Mouse (Mus musculus): ENCODE data around the gene Map4k2. TPM values are rescaled to one million over a fixed set of nuclear protein-coding genes. Genes with fewer than 3 reads are reported as not detected.

Gene Map4k2
- polyA plus RNA-seq, 1 experiment from 2014 or later = 5.2 TPM

- Histone ChIP-seq H3K4me1 (replicated peaks; ENCODE audit: control insufficient read depth, insufficient read depth) (no peaks in the 10 kb centered on the region), H3K4me3 (ENCODE audit: low read depth, low read length) (no peak overlapping the region), H3K4me2 (replicated peaks; ENCODE audit: low read depth) (no peak overlapping the region), H3K27ac (replicated peaks) (peak overlapping the region; percentile 36), H3K9me3 (ENCODE audit: control insufficient read depth, low read length) (no peaks in the 10 kb centered on the region), H3K9ac (ENCODE audit: low read length) (no peak overlapping the region), H3K36me3 (ENCODE audit: control insufficient read depth, insufficient read depth, low read length) (no peaks in the 10 kb centered on the region), H3K27me3 (ENCODE audit: control insufficient read depth, insufficient read depth, low read length) (no peaks in the 10 kb centered on the region)
- peak; percentile 53 for ATAC-seq (ENCODE audit: low FRiP score, low TSS enrichment)
- 19% methylated on average over 5 of the region's 5 CpGs for WGBS
- TF ChIP-seq EP300 (optimal IDR thresholded peaks at IDR 0.05) (no peak), CTCF (IDR thresholded peaks at IDR 0.05; ENCODE audit: low read depth) (peak; percentile 99)
- DNase-seq (ENCODE audit: low spot score) = peak; percentile 95
Measured at GRCm38 (mm10) chr19:6304787-6305516, 36.0 kb upstream of the Map4k2 start.

- Histone ChIP-seq H3K9ac (ENCODE audit: low read length) (peak overlapping the region; percentile 80), H3K27ac (replicated peaks) (peak overlapping the region; percentile 86), H3K36me3 (ENCODE audit: control insufficient read depth, insufficient read depth, low read length) (peaks cover 4% of the 10 kb centered on the region; the same call in 1 of the 2 replicates), H3K4me2 (replicated peaks; ENCODE audit: low read depth) (peak overlapping the region; percentile 53), H3K27me3 (ENCODE audit: control insufficient read depth, insufficient read depth, low read length) (no peaks in the 10 kb centered on the region), H3K9me3 (ENCODE audit: control insufficient read depth, low read length) (no peaks in the 10 kb centered on the region), H3K4me1 (replicated peaks; ENCODE audit: control insufficient read depth, insufficient read depth) (no peaks in the 10 kb centered on the region), H3K4me3 (ENCODE audit: low read depth, low read length) (peak overlapping the region; percentile 62)
- TF ChIP-seq CTCF (IDR thresholded peaks at IDR 0.05; ENCODE audit: low read depth) (no peak), EP300 (optimal IDR thresholded peaks at IDR 0.05) (no peak)
- DNase-seq (ENCODE audit: low spot score) (no peak), ATAC-seq (ENCODE audit: low FRiP score, low TSS enrichment) (no peak)
- 50% methylated on average over 8 of the region's 8 CpGs for WGBS
Measured at GRCm38 (mm10) chr19:6305517-6306115, 35.3 kb upstream of the Map4k2 start.

- H3K36me3 ChIP-seq (ENCODE audit: control insufficient read depth, insufficient read depth, low read length) = peaks cover 8% of the 10 kb centered on the region; the same call in 1 of the 2 replicates
- no peaks in the 10 kb centered on the region for H3K9me3 ChIP-seq (ENCODE audit: control insufficient read depth, low read length)
- no peaks in the 10 kb centered on the region for H3K27me3 ChIP-seq (ENCODE audit: control insufficient read depth, insufficient read depth, low read length)
- peak within 1 kb of the TSS; percentile 80 for H3K9ac ChIP-seq (ENCODE audit: low read length)
- H3K27ac ChIP-seq (replicated peaks) = peak within 1 kb of the TSS; percentile 86
- TF ChIP-seq EP300 (optimal IDR thresholded peaks at IDR 0.05) (no peak), CTCF (IDR thresholded peaks at IDR 0.05; ENCODE audit: low read depth) (no peak)
- 1% methylated on average over 33 of the region's 38 CpGs for WGBS
- DNase-seq (ENCODE audit: low spot score) (peak; percentile 97), ATAC-seq (ENCODE audit: low FRiP score, low TSS enrichment) (peak; percentile 83)
- H3K4me2 ChIP-seq (replicated peaks; ENCODE audit: low read depth) = peak within 1 kb of the TSS; percentile 53
- no peaks in the 10 kb centered on the region for H3K4me1 ChIP-seq (replicated peaks; ENCODE audit: control insufficient read depth, insufficient read depth)
- peak within 1 kb of the TSS; percentile 62 for H3K4me3 ChIP-seq (ENCODE audit: low read depth, low read length)
Measured at GRCm38 (mm10) chr19:6306137-6306551, 34.8 kb upstream of the Map4k2 start, which contains the start of gene Cdc42bpg. Gene Cdc42bpg, plus strand, starts transcription at chr19:6306456.

- TF ChIP-seq CTCF (IDR thresholded peaks at IDR 0.05; ENCODE audit: low read depth) (peak; percentile 86), EP300 (optimal IDR thresholded peaks at IDR 0.05) (no peak)
- no peaks in the 10 kb centered on the region for H3K4me1 ChIP-seq (replicated peaks; ENCODE audit: control insufficient read depth, insufficient read depth)
- H3K9me3 ChIP-seq (ENCODE audit: control insufficient read depth, low read length) = no peaks in the 10 kb centered on the region
- H3K4me2 ChIP-seq (replicated peaks; ENCODE audit: low read depth) = peak overlapping the region; percentile 53
- peak; percentile 94 for DNase-seq (ENCODE audit: low spot score)
- peaks cover 10% of the 10 kb centered on the region; the same call in 1 of the 2 replicates for H3K36me3 ChIP-seq (ENCODE audit: control insufficient read depth, insufficient read depth, low read length)
- ATAC-seq (ENCODE audit: low FRiP score, low TSS enrichment) = peak; percentile 72
- H3K27ac ChIP-seq (replicated peaks) = peak overlapping the region; percentile 86
- H3K27me3 ChIP-seq (ENCODE audit: control insufficient read depth, insufficient read depth, low read length) = no peaks in the 10 kb centered on the region
- under 1% methylated on average over 29 of the region's 34 CpGs for WGBS
- peak overlapping the region; percentile 80 for H3K9ac ChIP-seq (ENCODE audit: low read length)
- peak overlapping the region; percentile 62 for H3K4me3 ChIP-seq (ENCODE audit: low read depth, low read length)
Measured at GRCm38 (mm10) chr19:6306586-6306985, 34.3 kb upstream of the Map4k2 start.

- 60% methylated on average over 9 of the region's 9 CpGs for WGBS
- DNase-seq (ENCODE audit: low spot score) = peak; percentile 76
- H3K27me3 ChIP-seq (ENCODE audit: control insufficient read depth, insufficient read depth, low read length) = no peaks in the 10 kb centered on the region
- H3K9me3 ChIP-seq (ENCODE audit: control insufficient read depth, low read length) = no peaks in the 10 kb centered on the region
- TF ChIP-seq CTCF (IDR thresholded peaks at IDR 0.05; ENCODE audit: low read depth) = no peak
- peak; percentile 49 for TF ChIP-seq EP300 (optimal IDR thresholded peaks at IDR 0.05)
- H3K4me1 ChIP-seq (replicated peaks; ENCODE audit: control insufficient read depth, insufficient read depth) = no peaks in the 10 kb centered on the region
- peak overlapping the region; percentile 41 for H3K9ac ChIP-seq (ENCODE audit: low read length)
- peak overlapping the region; percentile 62 for H3K4me3 ChIP-seq (ENCODE audit: low read depth, low read length)
- peak overlapping the region; percentile 53 for H3K4me2 ChIP-seq (replicated peaks; ENCODE audit: low read depth)
- ATAC-seq (ENCODE audit: low FRiP score, low TSS enrichment) = peak; percentile 50
- H3K27ac ChIP-seq (replicated peaks) = peak overlapping the region; percentile 86
- peaks cover 11% of the 10 kb centered on the region; the same call in 1 of the 2 replicates for H3K36me3 ChIP-seq (ENCODE audit: control insufficient read depth, insufficient read depth, low read length)
Measured at GRCm38 (mm10) chr19:6307733-6308531, 33.0 kb upstream of the Map4k2 start.

All from stomach, postnatal 0 days (tissue).